In the genomic region with DNA sequence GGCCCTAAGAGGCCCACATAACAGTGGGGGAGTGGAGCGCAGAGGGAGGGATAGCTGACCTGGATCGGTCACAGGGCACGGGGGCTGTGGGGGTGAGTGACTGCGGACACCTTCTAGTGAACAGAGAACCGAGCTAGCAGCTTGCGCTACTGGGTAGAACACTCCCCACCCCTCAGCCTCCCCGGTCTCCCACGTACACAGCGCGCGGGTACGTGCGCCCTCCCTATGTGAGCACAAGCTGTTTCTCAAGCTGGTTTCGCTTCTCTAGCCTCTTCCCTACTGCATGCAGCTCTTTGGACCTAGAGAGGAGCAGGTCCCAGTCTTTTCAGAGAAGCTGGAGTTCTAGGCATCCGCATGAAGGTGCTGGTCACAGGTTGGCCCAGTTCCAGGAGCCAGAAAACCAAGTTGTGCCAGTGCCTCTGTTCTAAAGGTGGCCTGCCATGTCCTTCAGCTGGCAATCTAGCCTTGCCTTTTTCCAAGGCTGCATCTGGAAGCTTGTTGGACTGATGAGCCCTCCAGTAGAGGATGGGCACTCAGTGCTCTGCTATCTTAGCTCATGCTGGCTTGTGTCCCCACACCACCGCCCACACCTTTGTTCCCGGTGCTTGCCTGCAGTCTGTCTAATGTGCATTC, we compare ENCODE assay signal across 9 mouse cellular contexts. TPM values are rescaled to one million over a fixed set of nuclear protein-coding genes. Genes with fewer than 3 reads are reported as not detected.
A peak's percentile ranks its signal among the peaks of the same experiment; 100 is the strongest.
DNase-seq lines count a peak whose midpoint lies in the region; ATAC-seq and TF ChIP-seq lines count a peak whose summit lies in the region.
"Had no signal": no experiment of that assay in that cellular context is flagged by ENCODE, and none has a peak within 500 bp of the region (broad histone marks: within the 10 kb centered on the region; RNA-seq: fewer than 3 reads in every experiment).

No protein-coding gene starts in this region.

- peak overlapping the region; percentile 100 for H3K9ac ChIP-seq in heart, embryonic 14.5 days (ENCODE audit: low read length)
- peak overlapping the region; percentile 81 for H3K9ac ChIP-seq in kidney, postnatal 0 days (ENCODE audit: low read depth, low read length)
- H3K9ac ChIP-seq in midbrain, postnatal 0 days (replicated peaks; ENCODE audit: low read length, poor library complexity, severe bottlenecking), result peak overlapping the region; percentile 99
- H3K9ac ChIP-seq in stomach, embryonic 14.5 days (replicated peaks; ENCODE audit: low read depth, low read length), result peak overlapping the region; percentile 76

- DNase-seq in 3T3-L1 (ENCODE audit: low read depth, low spot score) (peak; percentile 75), liver (peak; percentile 68)
- peak; percentile 75 for DNase-seq in adrenal gland, postnatal 25 days
- DNase-seq in kidney, postnatal 0 days (ENCODE audit: low spot score), result peak; percentile 77
- peak; percentile 77 for DNase-seq in midbrain, postnatal 0 days (ENCODE audit: low spot score)

- no peaks in the 10 kb centered on the region for H3K27me3 ChIP-seq in heart, embryonic 14.5 days (ENCODE audit: control insufficient read depth, insufficient read depth, low read length)
- no peaks in the 10 kb centered on the region for H3K27me3 ChIP-seq in kidney, postnatal 0 days (ENCODE audit: insufficient read depth, low read length)
- no peaks in the 10 kb centered on the region for H3K27me3 ChIP-seq in midbrain, postnatal 0 days (ENCODE audit: insufficient read depth, low read length)
- H3K27me3 ChIP-seq in stomach, embryonic 14.5 days (ENCODE audit: control insufficient read depth, insufficient read depth, low read length), result no peaks in the 10 kb centered on the region
- H3K27me3 ChIP-seq: Patski had no signal

- peaks cover 29% of the 10 kb centered on the region for H3K36me3 ChIP-seq in heart, embryonic 14.5 days (ENCODE audit: control insufficient read depth, insufficient read depth, low read length)
- peaks cover 24% of the 10 kb centered on the region for H3K36me3 ChIP-seq in kidney, postnatal 0 days (ENCODE audit: insufficient read depth, low read length)
- H3K36me3 ChIP-seq in midbrain, postnatal 0 days (ENCODE audit: insufficient read depth, low read length), result peaks cover 22% of the 10 kb centered on the region
- H3K36me3 ChIP-seq in stomach, embryonic 14.5 days (ENCODE audit: control insufficient read depth, insufficient read depth, low read length), result peaks cover 27% of the 10 kb centered on the region

- H3K4me3 ChIP-seq in heart, embryonic 14.5 days (ENCODE audit: control insufficient read depth in 1 of 2, insufficient read depth in 1 of 2, low read depth in 1 of 2, low read length in 2 of 2), result peak overlapping the region; percentile 97 to 100
- peak overlapping the region; percentile 100 for H3K4me3 ChIP-seq in kidney, postnatal 0 days (replicated peaks; ENCODE audit: low read depth, low read length)
- peak overlapping the region; percentile 100 for H3K4me3 ChIP-seq in midbrain, postnatal 0 days (ENCODE audit: low read depth, low read length)
- H3K4me3 ChIP-seq in stomach, embryonic 14.5 days (ENCODE audit: low read depth, low read length), result peak overlapping the region; percentile 100

- no peaks in the 10 kb centered on the region for H3K9me3 ChIP-seq in heart, embryonic 14.5 days (ENCODE audit: control insufficient read depth, low read length)
- no peaks in the 10 kb centered on the region for H3K9me3 ChIP-seq in kidney, postnatal 0 days (replicated peaks; ENCODE audit: low read length)
- H3K9me3 ChIP-seq in midbrain, postnatal 0 days (ENCODE audit: low read length), result no peaks in the 10 kb centered on the region
- H3K9me3 ChIP-seq in stomach, embryonic 14.5 days (ENCODE audit: control insufficient read depth, low read depth, low read length), result no peaks in the 10 kb centered on the region

- peaks cover 13 to 36% of the 10 kb centered on the region in 2 experiments for H3K4me1 ChIP-seq in heart, embryonic 14.5 days (ENCODE audit: control insufficient read depth in 2 of 2, insufficient read depth in 2 of 2, low read length in 2 of 2)
- H3K4me1 ChIP-seq in kidney, postnatal 0 days (replicated peaks; ENCODE audit: insufficient read depth, low read length), result peaks cover 18% of the 10 kb centered on the region; the same call in 1 of the 2 replicates
- peaks cover 7% of the 10 kb centered on the region for H3K4me1 ChIP-seq in midbrain, postnatal 0 days (ENCODE audit: insufficient read depth, low read length)
- peaks cover 36% of the 10 kb centered on the region; the same call in 1 of the 2 replicates for H3K4me1 ChIP-seq in stomach, embryonic 14.5 days (ENCODE audit: control insufficient read depth, insufficient read depth, low read length)

- H3K4me2 ChIP-seq in heart, embryonic 14.5 days (ENCODE audit: low read length), result peak overlapping the region; percentile 92
- H3K4me2 ChIP-seq in kidney, postnatal 0 days (ENCODE audit: low read length), result peak overlapping the region; percentile 93
- H3K4me2 ChIP-seq in midbrain, postnatal 0 days (ENCODE audit: low read depth, low read length, poor library complexity, severe bottlenecking), result peak overlapping the region; percentile 72
- H3K4me2 ChIP-seq in stomach, embryonic 14.5 days (replicated peaks; ENCODE audit: low read depth, low read length), result peak overlapping the region; percentile 80

- ATAC-seq in erythroblast, adult 5-6 weeks (replicated peaks; ENCODE audit: low FRiP score, poor library complexity, severe bottlenecking), result peak; percentile 40
- no peak; the same call in 1 of the 2 replicates for ATAC-seq in heart, embryonic 14.5 days (ENCODE audit: insufficient number of reproducible peaks, insufficient read depth, low FRiP score, low read depth)
- peak; percentile 40 for ATAC-seq in kidney, postnatal 0 days (replicated peaks; ENCODE audit: low FRiP score, low read depth)
- peak; percentile 57 for ATAC-seq in midbrain, postnatal 0 days (ENCODE audit: low FRiP score)
- peak; percentile 46 for ATAC-seq in stomach, embryonic 14.5 days (ENCODE audit: insufficient number of reproducible peaks, insufficient read depth, low FRiP score, low read depth)

- TF ChIP-seq CTCF in kidney, postnatal 0 days (IDR thresholded peaks at IDR 0.05; ENCODE audit: low read depth), result no peak
- TF ChIP-seq CTCF in midbrain, postnatal 0 days (IDR thresholded peaks at IDR 0.05), result no peak

- peak overlapping the region; percentile 99 for H3K27ac ChIP-seq in heart, embryonic 14.5 days (replicated peaks in 1 of 2; ENCODE audit: control insufficient read depth in 1 of 2, insufficient read depth in 1 of 2, low read depth in 2 of 2, low read length in 2 of 2)
- H3K27ac ChIP-seq in kidney, postnatal 0 days, result peak overlapping the region; percentile 98
- H3K27ac ChIP-seq in midbrain, postnatal 0 days (ENCODE audit: low read depth, low read length), result peak overlapping the region; percentile 97
- peak overlapping the region; percentile 98 for H3K27ac ChIP-seq in stomach, embryonic 14.5 days (ENCODE audit: low read length)

- 1% methylated on average over 17 of the region's 17 CpGs for whole genome bisulfite sequencing in heart, embryonic 14.5 days
- under 1% methylated on average over 17 of the region's 17 CpGs for WGBS in kidney, postnatal 0 days
- under 1% methylated on average over 17 of the region's 17 CpGs for WGBS in midbrain, postnatal 0 days
- 2% methylated on average over 17 of the region's 17 CpGs for WGBS in stomach, embryonic 14.5 days

RNA-seq across cellular contexts. Expression of a gene that starts 1.2 kb away (rescaled TPM):
- 1,940 and 2,378 TPM in 2 replicates for total RNA-seq in adrenal gland, postnatal 25 days (2021)
- 192 and 222 TPM in 2 replicates for total RNA-seq in erythroblast, adult 5-6 weeks (2015; ENCODE audit: low replicate concordance)
- 246 and 293 TPM in 2 replicates for total RNA-seq in erythroblast, adult 5-6 weeks (2017; ENCODE audit: low replicate concordance)
- polyA plus RNA-seq in heart, embryonic 14.5 days (2014; fragmentation: Nextera tagmentation; extraction: Ambion mirVana), result 1,215 and 1,233 TPM in 2 replicates
- 1,330 and 1,432 TPM in 2 replicates for polyA plus RNA-seq in kidney, postnatal 0 days (2015; fragmentation: Nextera tagmentation; extraction: Ambion mirVana)
- total RNA-seq in midbrain, postnatal 0 days (2014; rRNA removed), result 1,063 and 1,068 TPM in 2 replicates
- 1,368 and 1,371 TPM in 2 replicates for polyA plus RNA-seq in midbrain, postnatal 0 days (2015; fragmentation: Nextera tagmentation; extraction: Ambion mirVana)
- polyA plus RNA-seq in stomach, embryonic 14.5 days (2014; fragmentation: Nextera tagmentation; extraction: Ambion mirVana), result 1,573 and 1,607 TPM in 2 replicates

RNA-seq across cellular contexts. Expression of a gene that starts 10.6 kb away (rescaled TPM):
- total RNA-seq in adrenal gland, postnatal 25 days (2021), result 59.6 and 74.2 TPM in 2 replicates
- total RNA-seq in erythroblast, adult 5-6 weeks (2015; ENCODE audit: low replicate concordance), result 16.5 and 25.2 TPM in 2 replicates
- 2.2 and 21.7 TPM in 2 replicates for total RNA-seq in erythroblast, adult 5-6 weeks (2017; ENCODE audit: low replicate concordance)
- 91.3 and 92.4 TPM in 2 replicates for polyA plus RNA-seq in heart, embryonic 14.5 days (2014; fragmentation: Nextera tagmentation; extraction: Ambion mirVana)
- 131 and 138 TPM in 2 replicates for polyA plus RNA-seq in kidney, postnatal 0 days (2015; fragmentation: Nextera tagmentation; extraction: Ambion mirVana)
- total RNA-seq in midbrain, postnatal 0 days (2014; rRNA removed), result 91.7 and 113 TPM in 2 replicates
- 71.8 and 75.3 TPM in 2 replicates for polyA plus RNA-seq in midbrain, postnatal 0 days (2015; fragmentation: Nextera tagmentation; extraction: Ambion mirVana)
- polyA plus RNA-seq in stomach, embryonic 14.5 days (2014; fragmentation: Nextera tagmentation; extraction: Ambion mirVana), result 117 and 120 TPM in 2 replicates

RNA-seq across cellular contexts. Expression of a gene that starts 18.7 kb away (rescaled TPM):
- total RNA-seq in adrenal gland, postnatal 25 days (2021), result 3.1 and 3.6 TPM in 2 replicates
- total RNA-seq in erythroblast, adult 5-6 weeks (2015; ENCODE audit: low replicate concordance), result 1.5 and 1.7 TPM in 2 replicates
- 1.1 and 1.5 TPM in 2 replicates for total RNA-seq in erythroblast, adult 5-6 weeks (2017; ENCODE audit: low replicate concordance)
- 2.7 and 2.9 TPM in 2 replicates for polyA plus RNA-seq in heart, embryonic 14.5 days (2014; fragmentation: Nextera tagmentation; extraction: Ambion mirVana)
- 4.8 and 5.1 TPM in 2 replicates for polyA plus RNA-seq in kidney, postnatal 0 days (2015; fragmentation: Nextera tagmentation; extraction: Ambion mirVana)
- total RNA-seq in midbrain, postnatal 0 days (2014; rRNA removed), result 2.0 and 4.8 TPM in 2 replicates
- 2.5 and 3.1 TPM in 2 replicates for polyA plus RNA-seq in midbrain, postnatal 0 days (2015; fragmentation: Nextera tagmentation; extraction: Ambion mirVana)
- 3.7 and 4.2 TPM in 2 replicates for polyA plus RNA-seq in stomach, embryonic 14.5 days (2014; fragmentation: Nextera tagmentation; extraction: Ambion mirVana)

RNA-seq across cellular contexts. Expression of a gene that starts 24.8 kb away (rescaled TPM):
- total RNA-seq in adrenal gland, postnatal 25 days (2021), result 0.15 and 0.19 TPM in 2 replicates
- not detected in 2 replicates for total RNA-seq in erythroblast, adult 5-6 weeks (2015; ENCODE audit: low replicate concordance)
- not detected in 2 replicates for total RNA-seq in erythroblast, adult 5-6 weeks (2017; ENCODE audit: low replicate concordance)
- 0.47 and 0.55 TPM in 2 replicates for polyA plus RNA-seq in heart, embryonic 14.5 days (2014; fragmentation: Nextera tagmentation; extraction: Ambion mirVana)
- polyA plus RNA-seq in kidney, postnatal 0 days (2015; fragmentation: Nextera tagmentation; extraction: Ambion mirVana), result 1.5 and 1.8 TPM in 2 replicates
- 77.9 and 95.6 TPM in 2 replicates for total RNA-seq in midbrain, postnatal 0 days (2014; rRNA removed)
- 29.1 and 30.7 TPM in 2 replicates for polyA plus RNA-seq in midbrain, postnatal 0 days (2015; fragmentation: Nextera tagmentation; extraction: Ambion mirVana)
- polyA plus RNA-seq in stomach, embryonic 14.5 days (2014; fragmentation: Nextera tagmentation; extraction: Ambion mirVana), result 1.8 and 2.6 TPM in 2 replicates

RNA-seq across cellular contexts. Expression of a gene that starts 25.2 kb away (rescaled TPM):
- 151 and 173 TPM in 2 replicates for total RNA-seq in adrenal gland, postnatal 25 days (2021)
- 15.9 and 34.5 TPM in 2 replicates for total RNA-seq in erythroblast, adult 5-6 weeks (2015; ENCODE audit: low replicate concordance)
- total RNA-seq in erythroblast, adult 5-6 weeks (2017; ENCODE audit: low replicate concordance), result 32.9 and 46.5 TPM in 2 replicates
- polyA plus RNA-seq in heart, embryonic 14.5 days (2014; fragmentation: Nextera tagmentation; extraction: Ambion mirVana), result 84.7 and 87.8 TPM in 2 replicates
- polyA plus RNA-seq in kidney, postnatal 0 days (2015; fragmentation: Nextera tagmentation; extraction: Ambion mirVana), result 93.6 and 101 TPM in 2 replicates
- 45.3 and 82.1 TPM in 2 replicates for total RNA-seq in midbrain, postnatal 0 days (2014; rRNA removed)
- 38.4 TPM in 2 replicates for polyA plus RNA-seq in midbrain, postnatal 0 days (2015; fragmentation: Nextera tagmentation; extraction: Ambion mirVana)
- 72.2 and 73.0 TPM in 2 replicates for polyA plus RNA-seq in stomach, embryonic 14.5 days (2014; fragmentation: Nextera tagmentation; extraction: Ambion mirVana)
